Mouse (Mus musculus) thymus, adult 2 months (tissue): Measurements from ENCODE around the gene Pfkm.

Experiments used
- CTCF ChIP-seq: fragments of 200-500 bp; IDR thresholded peaks from 2 replicates; pipeline ENCODE4 v1.5.1; 2012; ENCODE audit warnings: mild to moderate bottlenecking, control low read depth, low read length, moderate library complexity, borderline replicate concordance; ENCODE audit not compliant: control insufficient read depth, poor library complexity, insufficient read depth; ENCODE audit errors: extremely low read depth
- POLR2A ChIP-seq: fragments of 200-500 bp; IDR thresholded peaks from 2 replicates; pipeline ENCODE4 v1.6.1; 2012; ENCODE audit warnings: mild to moderate bottlenecking, low read length, control low read depth, moderate library complexity; ENCODE audit not compliant: control insufficient read depth, poor library complexity, insufficient read depth; ENCODE audit errors: extremely low read depth

DNA sequence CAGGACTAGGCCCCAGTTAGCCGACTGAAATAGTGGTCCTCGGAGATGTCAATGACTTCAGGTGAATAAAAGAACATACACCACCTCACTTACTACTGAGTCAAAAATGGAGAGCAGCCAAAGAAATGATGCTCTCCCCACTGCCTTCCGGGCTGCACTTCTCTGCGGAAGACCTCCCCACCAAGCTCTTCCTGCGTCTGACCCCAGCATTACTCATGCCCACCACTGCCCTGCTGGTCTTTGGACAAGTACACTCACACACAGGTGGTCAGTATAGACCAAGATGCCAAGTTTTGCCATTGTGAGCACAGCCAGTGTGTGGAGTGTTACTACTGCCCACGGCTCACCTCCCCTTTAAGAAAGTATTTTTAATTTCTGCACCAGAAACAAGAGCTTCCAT lies 10.0 kb downstream of the Pfkm start:
- TF ChIP-seq CTCF (no peak), POLR2A (no peak)
